Mouse (Mus musculus): Measurements from ENCODE around the gene Zfp85.

DNA sequence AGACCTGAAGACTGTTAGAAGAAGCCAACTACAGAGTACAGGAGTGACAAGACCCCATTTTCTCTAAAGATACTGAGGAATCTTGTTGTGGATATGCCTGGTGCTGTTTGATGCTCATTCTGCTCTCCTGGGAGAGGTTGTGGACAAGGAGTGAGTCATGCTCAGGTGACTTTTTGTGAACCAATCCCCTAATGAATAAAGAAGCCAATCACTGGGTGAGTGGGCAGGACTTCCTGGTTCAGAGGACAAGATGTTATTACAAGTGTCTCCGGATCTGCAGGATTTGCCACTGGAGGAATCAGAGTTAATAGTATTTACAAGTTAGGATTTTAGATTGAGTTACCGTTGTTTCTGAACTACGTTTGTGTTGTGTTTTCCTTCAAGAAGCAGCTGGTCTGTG is 12.1 kb downstream of the Zfp85 start:
- no peak for TF ChIP-seq CTCF (IDR thresholded peaks at IDR 0.05; ENCODE audit: low read depth, low read length)
- TF ChIP-seq GATA1 (IDR thresholded peaks at IDR 0.05; ENCODE audit: borderline replicate concordance, low read length) = no peak
- TF ChIP-seq TAL1 (conservative IDR thresholded peaks at IDR 0.05; ENCODE audit: low read depth, low read length) = no peak
- TF ChIP-seq GATA2 (IDR thresholded peaks at IDR 0.05; ENCODE audit: borderline replicate concordance, low read depth, low read length) = no peak
